Mouse (Mus musculus) heart, postnatal 36 days (tissue): ENCODE data around the gene Ticam1. TPM values are rescaled to one million over a fixed set of nuclear protein-coding genes. Genes with fewer than 3 reads are reported as not detected.

Experiments
- DNase-seq, 2 experiments: peaks; one replicate each; pipeline ENCODE4 v3.0.0; 2021 to 2022
- intact Hi-C: fragments of 180-260 bp; cut with DNase I; formaldehyde crosslinking; loops from one replicate; pipeline ENCODE4 v1.15.1; 2025
- microRNA-seq, 2 experiments: library from miRNA; unstranded; fragments of <30 nt; microRNA quantifications; one replicate each; pipeline ENCODE4 v1.2.0; 2021; ENCODE audit warnings: borderline number of aligned reads in 2 of 2
- total RNA-seq, 2 experiments: library from RNA; stranded (reverse); gene quantifications; 2 replicates each; pipeline ENCODE4 v1.2.3; 2021

Gene Ticam1
- total RNA-seq, 2 experiments from 2014 or later = 8.7 to 8.8 TPM

DNA sequence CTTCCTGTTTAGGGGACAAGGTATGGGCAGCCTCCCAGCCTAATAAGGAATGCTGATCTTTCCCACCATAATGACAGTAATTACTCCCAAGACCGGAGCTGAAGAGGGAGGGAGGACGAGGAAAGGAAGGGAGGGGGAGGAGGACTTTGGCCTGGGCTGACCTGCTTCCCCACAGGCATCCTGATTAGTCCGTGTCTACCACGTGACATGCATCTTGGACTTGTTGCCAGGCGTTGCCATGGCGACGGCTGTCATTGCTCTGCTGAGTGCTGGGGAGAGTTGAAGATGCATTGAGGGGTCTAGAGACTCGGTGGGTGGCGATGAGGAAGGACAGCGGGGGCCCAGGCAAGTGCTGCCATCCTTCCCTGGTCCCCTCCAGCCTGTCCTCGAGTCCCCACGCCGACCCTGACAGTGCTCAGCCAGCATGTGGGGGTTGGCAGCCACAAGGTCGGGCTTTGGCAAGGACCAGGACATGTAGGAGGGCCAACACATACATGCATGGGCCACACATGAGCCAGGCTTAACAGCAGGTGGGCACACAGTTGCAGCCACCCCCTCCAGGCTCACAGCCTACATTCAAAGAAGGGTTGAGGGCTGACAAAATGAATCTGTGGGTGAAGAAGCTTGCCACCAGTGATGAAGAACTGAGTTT lies 42.6 kb downstream of the Ticam1 start:
- intact Hi-C loops = no loop called here
- DNase-seq = no peak

DNA sequence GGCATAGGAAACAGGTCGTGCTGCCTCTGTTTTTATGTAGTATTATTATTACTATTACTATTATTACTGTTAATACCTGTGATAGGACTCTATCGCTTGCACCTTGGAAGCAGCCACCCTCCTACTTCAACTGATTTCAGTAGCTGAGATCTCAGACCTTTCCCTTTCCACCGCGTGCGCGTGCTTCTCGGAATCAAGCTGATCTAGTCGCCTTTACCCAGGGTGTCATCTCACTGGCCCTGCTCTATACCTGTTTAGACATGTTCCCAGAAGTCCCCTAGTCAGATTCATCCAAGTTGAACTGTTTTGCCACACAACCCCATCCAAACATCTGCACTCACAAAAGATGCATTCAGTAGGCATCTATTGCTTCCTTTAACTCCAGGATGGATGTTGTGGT lies 43.2 kb downstream of the Ticam1 start:
- DNase-seq = no peak
- intact Hi-C loops = no loop called here

DNA sequence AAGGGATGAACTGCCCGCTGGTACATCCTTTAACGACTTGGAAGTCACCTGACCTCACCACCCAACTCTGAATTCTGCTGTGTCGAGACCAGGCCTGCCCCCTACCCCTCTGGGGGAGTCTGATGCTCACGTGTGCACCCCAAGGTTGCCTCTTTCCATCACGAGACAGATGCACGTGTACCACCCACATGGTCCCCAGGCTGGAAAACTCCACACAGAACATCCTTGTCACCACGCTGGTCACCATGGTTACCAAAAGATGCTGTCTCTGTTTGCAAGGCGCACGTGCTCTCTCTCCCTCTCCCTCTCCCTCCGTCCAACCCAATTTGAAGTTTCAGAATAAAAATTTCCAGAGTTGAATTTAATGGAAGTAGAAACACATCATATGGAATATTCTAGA lies 46.6 kb downstream of the Ticam1 start:
- intact Hi-C loops = no loop called here
- DNase-seq = no peak

DNA sequence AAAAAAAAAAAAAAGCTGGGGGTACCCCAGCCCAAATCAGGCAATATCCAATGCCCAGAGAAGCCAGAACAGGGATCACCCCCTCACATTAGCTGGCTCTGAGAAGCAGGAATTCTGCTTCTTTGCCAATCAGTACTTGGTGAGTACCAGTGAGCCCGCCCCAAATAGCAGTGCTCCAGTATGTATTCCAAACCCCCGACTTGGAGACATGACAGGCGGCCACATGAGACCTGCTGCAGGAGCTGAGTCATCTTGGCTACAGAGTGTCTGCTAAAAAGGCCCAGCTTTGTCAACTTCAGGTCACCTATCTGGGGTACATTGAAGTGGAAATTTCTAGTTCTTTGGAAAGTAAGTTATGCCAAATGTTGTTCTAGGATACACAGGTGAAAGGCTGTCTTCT lies 50.0 kb downstream of the Ticam1 start:
- no peak for DNase-seq
- intact Hi-C loops = no loop called here

DNA sequence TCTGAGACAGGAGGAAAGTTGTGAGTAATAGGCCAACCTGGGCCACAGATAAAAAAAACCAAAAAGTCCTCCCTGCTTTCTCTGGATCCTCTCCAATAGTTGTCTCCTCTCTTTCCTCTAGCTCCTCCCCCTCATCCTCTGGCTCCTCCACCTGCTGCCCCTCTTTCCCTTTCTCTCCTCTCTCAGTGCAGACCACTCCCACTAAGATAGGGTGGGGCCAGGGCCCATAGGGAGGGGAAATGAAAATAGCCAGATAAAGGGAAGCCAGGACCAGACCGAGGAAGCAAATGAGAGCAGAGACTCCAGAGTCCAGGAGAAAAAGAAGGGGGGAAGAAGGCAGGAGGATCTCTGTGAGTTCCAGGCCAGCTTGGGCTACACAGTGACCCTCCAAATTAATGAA lies 51.7 kb downstream of the Ticam1 start:
- intact Hi-C loops = no loop called here
- DNase-seq = no peak

DNA sequence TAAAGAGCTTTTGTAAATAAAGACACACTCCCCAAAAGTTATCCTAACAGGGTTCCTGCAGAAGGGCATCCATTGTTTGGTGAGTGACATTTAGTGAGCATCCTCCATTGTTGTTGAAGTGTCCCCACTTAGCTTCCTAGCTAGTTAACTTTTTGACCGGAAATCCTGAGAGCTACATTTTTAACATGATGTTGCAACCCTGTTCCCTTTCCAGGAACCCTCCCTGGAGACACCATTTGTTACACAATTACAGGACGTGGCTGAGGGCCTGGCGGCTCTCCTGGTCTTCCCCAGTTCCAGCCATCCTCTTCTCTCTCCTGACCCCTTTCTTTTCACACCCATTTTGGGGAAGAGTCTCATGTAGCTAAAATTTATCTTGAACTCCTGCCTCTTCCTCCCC lies 56.8 kb downstream of the Ticam1 start:
- peak; percentile 68 to 80 for DNase-seq
- intact Hi-C loops = loop anchor here (2.0 kb wide), 2 partner anchors 31 to 57 kb away; partner anchors contain the start of gene Tnfaip8l1

Small RNA genes lying within 50 kb of the gene (microRNA-seq; reads per million reads assigned to microRNA genes)
- 10.8 to 12.8 reads per million in 2 experiments for gene Mir7b

Other genes with a start within 250 kb of the Ticam1 start
- 10 to 100 TPM; 15.4 to 17.3 TPM for gene Sh3gl1, start 240.2 kb downstream of the Ticam1 start, total RNA-seq
- 1 to 10 TPM; 1.3 to 1.5 TPM for gene Chaf1a, start 236.3 kb downstream of the Ticam1 start, total RNA-seq
- 10 to 100 TPM; 57.6 to 61.3 TPM for gene Ubxn6, start 201.8 kb downstream of the Ticam1 start, total RNA-seq
- 10 to 100 TPM; 37.5 to 41.1 TPM for gene Hdgfl2, start 197.2 kb downstream of the Ticam1 start, total RNA-seq
- gene Plin4, start 167.0 kb downstream of the Ticam1 start, total RNA-seq = 100 to 1,000 TPM; 157 to 172 TPM
- gene Plin5, start 159.2 kb downstream of the Ticam1 start, total RNA-seq = 100 to 1,000 TPM; 171 to 183 TPM
- gene Lrg1, start 154.8 kb downstream of the Ticam1 start, total RNA-seq = 10 to 100 TPM; 56.1 to 73.6 TPM
- 10 to 100 TPM in 1 of 2 experiments, 1 to 10 TPM in 1; 7.5 to 10.2 TPM for gene Sema6b, start 136.4 kb downstream of the Ticam1 start, total RNA-seq
- 1 to 10 TPM; 1.9 to 2.8 TPM for gene Tnfaip8l1, start 114.3 kb downstream of the Ticam1 start, total RNA-seq
- 10 to 100 TPM; 25.2 to 25.5 TPM for gene Mydgf, start 92.9 kb downstream of the Ticam1 start, total RNA-seq
- gene Dpp9, start 57.9 kb downstream of the Ticam1 start, total RNA-seq = 10 to 100 TPM; 38.4 to 43.0 TPM
- 100 to 1,000 TPM; 106 to 111 TPM for gene Fem1a, start 20.0 kb downstream of the Ticam1 start, total RNA-seq
- 100 to 1,000 TPM; 183 to 206 TPM for gene Plin3, start 16.1 kb upstream of the Ticam1 start, total RNA-seq
- not detected for gene Arrdc5, start 23.5 kb upstream of the Ticam1 start, total RNA-seq
- 1 to 10 TPM; 2.8 to 3.3 TPM for gene Uhrf1, start 26.5 kb upstream of the Ticam1 start, total RNA-seq
- gene Kdm4b, start 49.3 kb upstream of the Ticam1 start, total RNA-seq = 10 to 100 TPM; 38.0 to 40.9 TPM
- gene Ptprs, start 199.7 kb upstream of the Ticam1 start, total RNA-seq = 10 to 100 TPM; 45.8 to 47.7 TPM
- gene Znrf4, start 235.6 kb upstream of the Ticam1 start, total RNA-seq = not detected